Mouse (Mus musculus) intestine, embryonic 15.5 days (tissue): ENCODE results near the gene Slc25a10. TPM values are rescaled to one million over a fixed set of nuclear protein-coding genes. Genes with fewer than 3 reads are reported as not detected.

ENCODE experiments used
- ATAC-seq: fragments of 200-750 bp; cut with Nextera tagmentation; 2 replicates; pipeline ENCODE4 v1.8.0; 2017; ENCODE audit warnings: moderate TSS enrichment, moderate library complexity
- H3K27ac ChIP-seq: fragments of 300-500 bp; sonication (generic); 2 replicates; pipeline ENCODE4 v1.5.1; 2015; ENCODE audit warnings: mild to moderate bottlenecking, inconsistent platforms
- H3K27me3 ChIP-seq: fragments of 300-500 bp; sonication (generic); replicated peaks from 2 replicates; pipeline ENCODE4 v1.6.1; 2015; ENCODE audit warnings: inconsistent platforms
- H3K36me3 ChIP-seq: fragments of 300-500 bp; sonication (generic); 2 replicates; pipeline ENCODE4 v1.6.1; 2015; ENCODE audit warnings: inconsistent platforms
- H3K4me1 ChIP-seq: fragments of 300-500 bp; sonication (generic); replicated peaks from 2 replicates; pipeline ENCODE4 v1.6.1; 2015; ENCODE audit warnings: inconsistent platforms
- H3K4me2 ChIP-seq: fragments of 300-500 bp; sonication (generic); replicated peaks from 2 replicates; pipeline ENCODE4 v1.6.1; 2015; ENCODE audit warnings: mild to moderate bottlenecking, inconsistent platforms
- H3K4me3 ChIP-seq: fragments of 300-500 bp; sonication (generic); replicated peaks from 2 replicates; pipeline ENCODE4 v1.5.1; 2015; ENCODE audit warnings: inconsistent platforms
- H3K9ac ChIP-seq: fragments of 300-500 bp; sonication (generic); 2 replicates; pipeline ENCODE4 v1.6.1; 2015; ENCODE audit warnings: inconsistent platforms
- H3K9me3 ChIP-seq: fragments of 300-500 bp; sonication (generic); 2 replicates; pipeline ENCODE4 v1.6.1; 2016; ENCODE audit warnings: inconsistent platforms
- WGBS: fragments of 180-500 bp; shearing (Covaris S2); methylation state at CpG from one replicate; pipeline ENCODE4 v1.1.7; 2015; 5-methylcytosine and 5-hydroxymethylcytosine counted together
- polyA plus RNA-seq: library from polyadenylated mRNA; unstranded; fragments of >200 nt; fragmentation: Nextera tagmentation; extraction: Ambion mirVana; gene quantifications from 2 replicates; pipeline ENCODE4 v1.2.1, GENCODE M21; 2015

Gene Slc25a10
- polyA plus RNA-seq, 1 experiment from 2014 or later = 79.1 TPM

- WGBS = 3% methylated on average over 62 of the region's 62 CpGs
- peak within 1 kb of the TSS; percentile 98 for H3K9ac ChIP-seq
- no peaks in the 10 kb centered on the region for H3K9me3 ChIP-seq
- peak within 1 kb of the TSS; percentile 82 for H3K4me2 ChIP-seq
- ATAC-seq = peak; percentile 95
- peak within 1 kb of the TSS; percentile 84 for H3K27ac ChIP-seq
- peak within 1 kb of the TSS; percentile 93 for H3K4me3 ChIP-seq
- no peaks in the 10 kb centered on the region for H3K27me3 ChIP-seq
- H3K36me3 ChIP-seq = peaks cover 23% of the 10 kb centered on the region; the same call in 1 of the 2 replicates
- H3K4me1 ChIP-seq = peaks cover 12% of the 10 kb centered on the region; the same call in 1 of the 2 replicates
Observed at GRCm38 (mm10) chr11:120457772-120458751, 33.6 kb upstream of the Slc25a10 start, which contains the start of the genes Oxld1 and Ccdc137. TSS of gene Oxld1 (minus strand) at chr11:120458068. TSS of gene Ccdc137 (plus strand) at chr11:120458115.

GRCm38 (mm10) chr11:120458847-120459597, 32.6 kb upstream of the Slc25a10 start:
- no peak for ATAC-seq
- Histone ChIP-seq H3K36me3 (peaks cover 29% of the 10 kb centered on the region; the same call in 1 of the 2 replicates), H3K27ac (no peak overlapping the region), H3K4me1 (peaks cover 12% of the 10 kb centered on the region; the same call in 1 of the 2 replicates), H3K4me2 (peak overlapping the region; percentile 82), H3K9ac (peak overlapping the region; percentile 98), H3K4me3 (peak overlapping the region; percentile 93), H3K9me3 (no peaks in the 10 kb centered on the region), H3K27me3 (no peaks in the 10 kb centered on the region)
- WGBS = 63% methylated on average over 6 of the region's 6 CpGs

GRCm38 (mm10) chr11:120463536-120463935, 28.1 kb upstream of the Slc25a10 start:
- H3K27me3 ChIP-seq = no peaks in the 10 kb centered on the region
- H3K4me3 ChIP-seq = no peak overlapping the region
- peaks cover 29% of the 10 kb centered on the region; the same call in 1 of the 2 replicates for H3K36me3 ChIP-seq
- H3K9me3 ChIP-seq = no peaks in the 10 kb centered on the region
- no peak overlapping the region for H3K9ac ChIP-seq
- H3K4me1 ChIP-seq = peaks cover 22% of the 10 kb centered on the region
- no peak overlapping the region for H3K4me2 ChIP-seq
- WGBS = 89% methylated on average over 2 of the region's 2 CpGs
- no peak for ATAC-seq
- H3K27ac ChIP-seq = no peak overlapping the region

- Histone ChIP-seq H3K27ac (no peak overlapping the region), H3K9me3 (no peaks in the 10 kb centered on the region), H3K36me3 (peaks cover 31% of the 10 kb centered on the region), H3K4me3 (no peak overlapping the region), H3K4me2 (no peak overlapping the region), H3K9ac (no peak overlapping the region), H3K27me3 (no peaks in the 10 kb centered on the region), H3K4me1 (peaks cover 20% of the 10 kb centered on the region)
- 87% methylated on average over 5 of the region's 5 CpGs for WGBS
- no peak for ATAC-seq
Observed at GRCm38 (mm10) chr11:120464365-120464764, 27.3 kb upstream of the Slc25a10 start.

- ATAC-seq = no peak
- Histone ChIP-seq H3K36me3 (peaks cover 31% of the 10 kb centered on the region), H3K27ac (no peak overlapping the region), H3K27me3 (no peaks in the 10 kb centered on the region), H3K9me3 (no peaks in the 10 kb centered on the region), H3K4me3 (no peak overlapping the region), H3K9ac (0 out of 2 replicates have a peak overlapping the region, but pooled peaks have one; percentile 5), H3K4me1 (peaks cover 20% of the 10 kb centered on the region), H3K4me2 (no peak overlapping the region)
- 91% methylated on average over 4 of the region's 4 CpGs for WGBS
Observed at GRCm38 (mm10) chr11:120465521-120465920, 26.1 kb upstream of the Slc25a10 start.

GRCm38 (mm10) chr11:120467051-120467735, 24.4 kb upstream of the Slc25a10 start, which contains the start of gene Arl16:
TSS of gene Arl16 (minus strand) at chr11:120467607.
- Histone ChIP-seq H3K4me3 (peak within 1 kb of the TSS; percentile 86), H3K9ac (peak within 1 kb of the TSS; percentile 81), H3K9me3 (no peaks in the 10 kb centered on the region), H3K36me3 (peaks cover 32% of the 10 kb centered on the region), H3K4me2 (peak within 1 kb of the TSS; percentile 90), H3K27me3 (no peaks in the 10 kb centered on the region), H3K27ac (peak within 1 kb of the TSS; percentile 56), H3K4me1 (peaks cover 20% of the 10 kb centered on the region)
- WGBS = under 1% methylated on average over 53 of the region's 54 CpGs
- ATAC-seq = peak; percentile 100

- Histone ChIP-seq H3K27me3 (no peaks in the 10 kb centered on the region), H3K9ac (peak overlapping the region; percentile 73), H3K27ac (peak overlapping the region; percentile 51; the same call in 1 of the 2 replicates), H3K36me3 (peaks cover 33% of the 10 kb centered on the region), H3K4me3 (peak overlapping the region; percentile 86), H3K9me3 (no peaks in the 10 kb centered on the region), H3K4me1 (peaks cover 20% of the 10 kb centered on the region), H3K4me2 (peak overlapping the region; percentile 90)
- peak; percentile 77; the same call in 1 of the 2 replicates for ATAC-seq
- WGBS = under 1% methylated on average over 33 of the region's 33 CpGs
Observed at GRCm38 (mm10) chr11:120467736-120468092, 23.9 kb upstream of the Slc25a10 start.

- peaks cover 61% of the 10 kb centered on the region for H3K36me3 ChIP-seq
- H3K4me1 ChIP-seq = peaks cover 10% of the 10 kb centered on the region
- 96% methylated on average over 6 of the region's 6 CpGs for WGBS
- no peak overlapping the region for H3K4me2 ChIP-seq
- no peaks in the 10 kb centered on the region for H3K27me3 ChIP-seq
- no peak overlapping the region for H3K4me3 ChIP-seq
- no peak overlapping the region for H3K27ac ChIP-seq
- no peak for ATAC-seq
- no peaks in the 10 kb centered on the region for H3K9me3 ChIP-seq
- no peak overlapping the region for H3K9ac ChIP-seq
Observed at GRCm38 (mm10) chr11:120472052-120472451, 19.6 kb upstream of the Slc25a10 start.

- Histone ChIP-seq H3K4me1 (peaks cover 19% of the 10 kb centered on the region), H3K4me2 (peak overlapping the region; percentile 78), H3K4me3 (peak overlapping the region; percentile 93; the same call in 1 of the 2 replicates), H3K9ac (peak overlapping the region; percentile 94; the same call in 1 of the 2 replicates), H3K9me3 (no peaks in the 10 kb centered on the region), H3K27me3 (no peaks in the 10 kb centered on the region), H3K27ac (peak overlapping the region; percentile 80; the same call in 1 of the 2 replicates), H3K36me3 (peaks cover 36% of the 10 kb centered on the region)
- WGBS = 81% methylated on average over 7 of the region's 7 CpGs
- no peak for ATAC-seq
Observed at GRCm38 (mm10) chr11:120483448-120483934, 8.1 kb upstream of the Slc25a10 start.

GRCm38 (mm10) chr11:120484265-120484981, 7.2 kb upstream of the Slc25a10 start, which contains the start of gene Mrpl12:
TSS of gene Mrpl12 (plus strand) at chr11:120484613.
- ATAC-seq = peak; percentile 94
- Histone ChIP-seq H3K9ac (peak within 1 kb of the TSS; percentile 94), H3K4me3 (peak within 1 kb of the TSS; percentile 93), H3K27ac (peak within 1 kb of the TSS; percentile 80), H3K4me2 (peak within 1 kb of the TSS; percentile 78), H3K36me3 (peaks cover 28% of the 10 kb centered on the region), H3K4me1 (peaks cover 19% of the 10 kb centered on the region), H3K27me3 (no peaks in the 10 kb centered on the region), H3K9me3 (no peaks in the 10 kb centered on the region)
- 0% methylated on average over 60 of the region's 60 CpGs for WGBS

GRCm38 (mm10) chr11:120485251-120485650, 6.4 kb upstream of the Slc25a10 start:
- Histone ChIP-seq H3K4me2 (peak overlapping the region; percentile 78), H3K36me3 (peaks cover 22% of the 10 kb centered on the region), H3K4me1 (peaks cover 26% of the 10 kb centered on the region), H3K9me3 (no peaks in the 10 kb centered on the region), H3K4me3 (peak overlapping the region; percentile 93), H3K9ac (peak overlapping the region; percentile 94), H3K27ac (peak overlapping the region; percentile 80), H3K27me3 (no peaks in the 10 kb centered on the region)
- ATAC-seq = no peak
- 7% methylated on average over 10 of the region's 10 CpGs for WGBS
